In the genomic region with DNA sequence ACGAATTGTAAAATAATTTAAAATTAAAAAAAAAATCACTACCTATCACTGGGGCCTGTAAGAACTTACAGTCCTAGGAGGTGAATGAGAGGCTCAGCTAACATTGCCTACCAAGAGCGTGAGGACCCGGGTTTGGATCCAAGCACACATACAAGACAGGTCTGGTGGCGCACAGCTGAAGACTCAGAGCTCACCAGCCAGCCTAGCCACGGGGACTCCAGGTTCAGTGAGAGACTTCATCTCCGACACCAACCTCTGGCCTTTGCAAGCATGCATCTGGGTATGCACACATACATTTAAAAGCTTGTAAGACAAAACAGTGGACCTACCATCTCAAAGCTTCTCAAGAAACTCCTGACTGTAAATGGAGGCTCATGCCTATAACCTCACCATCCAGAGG, we compare ENCODE assay signal across 30 mouse cellular contexts. TPM values are rescaled to one million over a fixed set of nuclear protein-coding genes. Genes with fewer than 3 reads are reported as not detected.
DNase-seq lines count a peak whose midpoint lies in the region; ATAC-seq and TF ChIP-seq lines count a peak whose summit lies in the region.
"Had no signal": no experiment of that assay in that cellular context is flagged by ENCODE, and none has a peak within 500 bp of the region (broad histone marks: within the 10 kb centered on the region; RNA-seq: fewer than 3 reads in every experiment).

No protein-coding gene starts in this region.

- peaks cover 17% of the 10 kb centered on the region for H3K4me1 ChIP-seq in embryonic facial prominence, embryonic 14.5 days (ENCODE audit: control insufficient read depth, insufficient read depth, low read length)
- peaks cover 19% of the 10 kb centered on the region for H3K4me1 ChIP-seq in embryonic facial prominence, embryonic 10.5 days
- peaks cover 10% of the 10 kb centered on the region for H3K4me1 ChIP-seq in heart, embryonic 10.5 days
- H3K4me1 ChIP-seq in heart, embryonic 11.5 days (ENCODE audit: control insufficient read depth, insufficient read depth, low read length) = peaks cover 2% of the 10 kb centered on the region; the same call in 1 of the 2 replicates
- peaks cover 41% of the 10 kb centered on the region for H3K4me1 ChIP-seq in liver, embryonic 12.5 days
- H3K4me1 ChIP-seq in liver, embryonic 14.5 days (replicated peaks; ENCODE audit: control insufficient read depth in 2 of 2, insufficient read depth in 2 of 2, low read length in 1 of 2) = peaks cover 13 to 17% of the 10 kb centered on the region in 2 experiments
- H3K4me1 ChIP-seq in liver, postnatal 0 days (ENCODE audit: insufficient read depth) = peaks cover 16% of the 10 kb centered on the region

- WGBS in embryonic facial prominence, embryonic 14.5 days = 96% methylated on average over 6 of the region's 6 CpGs
- WGBS in embryonic facial prominence, embryonic 10.5 days = 94% methylated on average over 6 of the region's 6 CpGs
- 92% methylated on average over 6 of the region's 6 CpGs for WGBS in heart, embryonic 10.5 days
- 89% methylated on average over 6 of the region's 6 CpGs for whole genome bisulfite sequencing in heart, embryonic 11.5 days (ENCODE audit: insufficient replicate concordance)
- 86% methylated on average over 6 of the region's 6 CpGs for WGBS in liver, embryonic 12.5 days (ENCODE audit: insufficient replicate concordance)
- 77% methylated on average over 6 of the region's 6 CpGs for WGBS in liver, embryonic 14.5 days (ENCODE audit: insufficient replicate concordance)
- 80% methylated on average over 6 of the region's 6 CpGs for WGBS in liver, postnatal 0 days (ENCODE audit: insufficient replicate concordance)

- TF ChIP-seq CTCF in liver, embryonic 14.5 days (IDR thresholded peaks at IDR 0.05; ENCODE audit: low read depth) = no peak
- no peak for TF ChIP-seq CTCF in liver, postnatal 0 days (IDR thresholded peaks at IDR 0.05; ENCODE audit: low read depth)

- H3K27me3 ChIP-seq in embryonic facial prominence, embryonic 14.5 days (replicated peaks; ENCODE audit: control insufficient read depth, insufficient read depth, low read length) = no peaks in the 10 kb centered on the region
- no peaks in the 10 kb centered on the region for H3K27me3 ChIP-seq in embryonic facial prominence, embryonic 10.5 days (replicated peaks; ENCODE audit: low read depth, poor library complexity, severe bottlenecking)
- H3K27me3 ChIP-seq in heart, embryonic 10.5 days (ENCODE audit: insufficient read depth, poor library complexity, severe bottlenecking) = no peaks in the 10 kb centered on the region
- H3K27me3 ChIP-seq in heart, embryonic 11.5 days (ENCODE audit: control insufficient read depth, insufficient read depth, low read length) = no peaks in the 10 kb centered on the region
- H3K27me3 ChIP-seq in liver, embryonic 12.5 days (replicated peaks) = no peaks in the 10 kb centered on the region
- no peaks in the 10 kb centered on the region for H3K27me3 ChIP-seq in liver, embryonic 14.5 days (ENCODE audit: control insufficient read depth, insufficient read depth, low read length)
- no peaks in the 10 kb centered on the region for H3K27me3 ChIP-seq in liver, postnatal 0 days (ENCODE audit: insufficient read depth, low read length)
- H3K27me3 ChIP-seq: CH12.LX; embryonic facial prominence, embryonic 12.5 days; embryonic facial prominence, embryonic 15.5 days; forebrain, embryonic 12.5 days; Patski had no signal

- DNase-seq in embryonic facial prominence, embryonic 14.5 days (ENCODE audit: low spot score) = no peak
- DNase-seq in embryonic facial prominence, embryonic 10.5 days (ENCODE audit: low spot score) = no peak
- DNase-seq in heart, embryonic 10.5 days (ENCODE audit: low spot score) = peak; percentile 66
- no peak for DNase-seq in liver
- no peak for DNase-seq in liver, embryonic 14.5 days (ENCODE audit: low read depth in 3 of 3, low spot score in 3 of 3)
- no peak for DNase-seq in liver, postnatal 0 days
- DNase-seq: adrenal gland, adult 8-10 months; adrenal gland, postnatal 14 days; adrenal gland, postnatal 36 days; B cell, adult 2 months; cerebellum, adult 11-12 months; cerebellum, adult 2 months; cerebellum, adult 9-10 months; cerebellum, postnatal 10 days; cerebellum, postnatal 25 days; embryo, embryonic 11 days had no signal

- ATAC-seq in embryonic facial prominence, embryonic 14.5 days (ENCODE audit: low read depth) = no peak
- ATAC-seq in heart, embryonic 11.5 days (replicated peaks; ENCODE audit: insufficient number of reproducible peaks, low FRiP score, low TSS enrichment) = no peak
- no peak for ATAC-seq in liver, embryonic 12.5 days
- ATAC-seq in liver, embryonic 14.5 days (ENCODE audit: insufficient read depth) = no peak
- ATAC-seq in liver, postnatal 0 days = no peak
- ATAC-seq: activated CD4-positive, CD25-positive, alpha-beta regulatory T cell, adult 4 months; CD4-positive, CD25-positive, alpha-beta regulatory T cell, adult 4 months; forebrain, embryonic 14.5 days; forebrain, embryonic 16.5 days; Patski had no signal

- no peaks in the 10 kb centered on the region for H3K9me3 ChIP-seq in embryonic facial prominence, embryonic 14.5 days (ENCODE audit: control insufficient read depth, low read length)
- H3K9me3 ChIP-seq in embryonic facial prominence, embryonic 10.5 days = no peaks in the 10 kb centered on the region
- H3K9me3 ChIP-seq in heart, embryonic 10.5 days = no peaks in the 10 kb centered on the region
- H3K9me3 ChIP-seq in heart, embryonic 11.5 days (replicated peaks; ENCODE audit: control insufficient read depth, low read length) = no peaks in the 10 kb centered on the region
- no peaks in the 10 kb centered on the region for H3K9me3 ChIP-seq in liver, embryonic 12.5 days (replicated peaks)
- H3K9me3 ChIP-seq in liver, embryonic 14.5 days (ENCODE audit: control insufficient read depth, low read length) = no peaks in the 10 kb centered on the region
- no peaks in the 10 kb centered on the region for H3K9me3 ChIP-seq in liver, postnatal 0 days (ENCODE audit: low read length)
- H3K9me3 ChIP-seq: embryonic facial prominence, embryonic 12.5 days; embryonic facial prominence, embryonic 15.5 days; forebrain, embryonic 10.5 days; forebrain, embryonic 12.5 days; G1E had no signal

- peaks cover 11% of the 10 kb centered on the region; the same call in 1 of the 2 replicates for H3K36me3 ChIP-seq in embryonic facial prominence, embryonic 14.5 days (ENCODE audit: control insufficient read depth, insufficient read depth, low read length)
- peaks cover 20% of the 10 kb centered on the region for H3K36me3 ChIP-seq in embryonic facial prominence, embryonic 10.5 days (replicated peaks)
- peaks cover 19% of the 10 kb centered on the region for H3K36me3 ChIP-seq in heart, embryonic 10.5 days
- peaks cover 2% of the 10 kb centered on the region; the same call in 1 of the 2 replicates for H3K36me3 ChIP-seq in heart, embryonic 11.5 days (ENCODE audit: control insufficient read depth, insufficient read depth, low read length)
- H3K36me3 ChIP-seq in liver, embryonic 12.5 days = peaks cover 18% of the 10 kb centered on the region; the same call in 1 of the 2 replicates
- 0 out of 2 replicates have a peak, but pooled peaks cover 2% of the 10 kb centered on the region for H3K36me3 ChIP-seq in liver, embryonic 14.5 days (replicated peaks; ENCODE audit: control insufficient read depth, insufficient read depth, low read depth)
- H3K36me3 ChIP-seq in liver, postnatal 0 days (replicated peaks; ENCODE audit: insufficient read depth, low read length) = 0 out of 2 replicates have a peak, but pooled peaks cover 5% of the 10 kb centered on the region
- H3K36me3 ChIP-seq: embryonic facial prominence, embryonic 12.5 days; embryonic facial prominence, embryonic 15.5 days; forebrain, embryonic 12.5 days had no signal

- H3K27ac ChIP-seq in embryonic facial prominence, embryonic 14.5 days (replicated peaks; ENCODE audit: low read depth, low read length) = no peak overlapping the region
- no peak overlapping the region for H3K27ac ChIP-seq in embryonic facial prominence, embryonic 10.5 days (replicated peaks)
- H3K27ac ChIP-seq in heart, embryonic 10.5 days = no peak overlapping the region
- H3K27ac ChIP-seq in heart, embryonic 11.5 days (ENCODE audit: low read depth, low read length) = no peak overlapping the region
- peak overlapping the region; percentile 21; the same call in 1 of the 2 replicates for H3K27ac ChIP-seq in liver, embryonic 12.5 days
- H3K27ac ChIP-seq in liver, embryonic 14.5 days = no peak overlapping the region
- no peak overlapping the region for H3K27ac ChIP-seq in liver, postnatal 0 days (ENCODE audit: low read depth)
- H3K27ac ChIP-seq: embryonic facial prominence, embryonic 12.5 days; embryonic facial prominence, embryonic 15.5 days; forebrain, embryonic 10.5 days; forebrain, embryonic 12.5 days had no signal

- 0 out of 2 replicates have a peak overlapping the region, but pooled peaks have one; percentile 8 for H3K9ac ChIP-seq in embryonic facial prominence, embryonic 14.5 days (ENCODE audit: low read depth, low read length)
- H3K9ac ChIP-seq in heart, embryonic 11.5 days (ENCODE audit: low read depth, low read length) = no peak overlapping the region
- H3K9ac ChIP-seq in liver, embryonic 12.5 days = no peak overlapping the region
- no peak overlapping the region for H3K9ac ChIP-seq in liver, embryonic 14.5 days (replicated peaks)
- H3K9ac ChIP-seq in liver, postnatal 0 days (replicated peaks) = no peak overlapping the region
- H3K9ac ChIP-seq: embryonic facial prominence, embryonic 12.5 days; embryonic facial prominence, embryonic 15.5 days; forebrain, embryonic 12.5 days had no signal

- H3K4me2 ChIP-seq in embryonic facial prominence, embryonic 14.5 days (ENCODE audit: low read depth, low read length) = no peak overlapping the region
- no peak overlapping the region for H3K4me2 ChIP-seq in heart, embryonic 11.5 days
- H3K4me2 ChIP-seq in liver, embryonic 12.5 days = peak overlapping the region; percentile 74; the same call in 1 of the 2 replicates
- peak overlapping the region; percentile 84; the same call in 1 of the 2 replicates for H3K4me2 ChIP-seq in liver, embryonic 14.5 days (ENCODE audit: low read depth)
- no peak overlapping the region for H3K4me2 ChIP-seq in liver, postnatal 0 days (ENCODE audit: low read depth, low read length)
- H3K4me2 ChIP-seq: embryonic facial prominence, embryonic 12.5 days; embryonic facial prominence, embryonic 15.5 days; forebrain, embryonic 12.5 days had no signal

- no peak overlapping the region for H3K4me3 ChIP-seq in embryonic facial prominence, embryonic 14.5 days (ENCODE audit: low read depth, low read length)
- no peak overlapping the region for H3K4me3 ChIP-seq in embryonic facial prominence, embryonic 10.5 days
- H3K4me3 ChIP-seq in heart, embryonic 10.5 days = no peak overlapping the region
- H3K4me3 ChIP-seq in heart, embryonic 11.5 days (ENCODE audit: low read depth, low read length) = no peak overlapping the region
- no peak overlapping the region for H3K4me3 ChIP-seq in liver, embryonic 12.5 days
- H3K4me3 ChIP-seq in liver, embryonic 14.5 days (ENCODE audit: insufficient read depth in 1 of 2, low read depth in 2 of 2, low read length in 2 of 2) = no peak overlapping the region
- no peak overlapping the region for H3K4me3 ChIP-seq in liver, postnatal 0 days (ENCODE audit: low read depth, low read length)
- H3K4me3 ChIP-seq: embryonic facial prominence, embryonic 12.5 days; embryonic facial prominence, embryonic 15.5 days; erythroblast, embryonic 14.5 days; forebrain, embryonic 10.5 days; forebrain, embryonic 12.5 days had no signal

- no peak for TF ChIP-seq EP300 in liver, embryonic 14.5 days (IDR thresholded peaks at IDR 0.05; ENCODE audit: low read depth)
- no peak for TF ChIP-seq EP300 in liver, postnatal 0 days (IDR thresholded peaks at IDR 0.05; ENCODE audit: low read depth)

RNA-seq across cellular contexts. Expression of a gene that starts 3.4 kb away (rescaled TPM):
- 35.3 and 35.7 TPM in 2 replicates for polyA plus RNA-seq in embryonic facial prominence, embryonic 14.5 days (2014; fragmentation: Nextera tagmentation; extraction: Ambion mirVana)
- 22.4 and 23.1 TPM in 2 replicates for polyA plus RNA-seq in embryonic facial prominence, embryonic 10.5 days (2016; fragmentation: Nextera tagmentation; extraction: Ambion mirVana)
- 29.4 and 30.8 TPM in 2 replicates for polyA plus RNA-seq in heart, embryonic 10.5 days (2016; fragmentation: Nextera tagmentation; extraction: Ambion mirVana)
- 27.8 and 29.2 TPM in 2 replicates for polyA plus RNA-seq in heart, embryonic 11.5 days (2014; fragmentation: Nextera tagmentation; extraction: Ambion mirVana)
- polyA plus RNA-seq in liver, embryonic 12.5 days (2016; fragmentation: Nextera tagmentation; extraction: Ambion mirVana) = 21.1 and 24.3 TPM in 2 replicates
- polyA plus RNA-seq in liver, embryonic 14.5 days (2012; rRNA removed) = 5.9 and 11.6 TPM in 2 replicates
- polyA plus RNA-seq in liver, embryonic 14.5 days (2014; fragmentation: Nextera tagmentation; extraction: Ambion mirVana) = 16.5 and 18.9 TPM in 2 replicates
- 18.1 and 19.3 TPM in 2 replicates for polyA plus RNA-seq in liver, postnatal 0 days (2015; fragmentation: Nextera tagmentation; extraction: Ambion mirVana)

RNA-seq across cellular contexts. Expression of a gene that starts 52.9 kb away (rescaled TPM):
- polyA plus RNA-seq in embryonic facial prominence, embryonic 14.5 days (2014; fragmentation: Nextera tagmentation; extraction: Ambion mirVana) = 0.18 and 0.60 TPM in 2 replicates
- polyA plus RNA-seq in embryonic facial prominence, embryonic 10.5 days (2016; fragmentation: Nextera tagmentation; extraction: Ambion mirVana) = 0.34 TPM in 1 of 2 replicates, not detected in the other
- 0.21 and 0.26 TPM in 2 replicates for polyA plus RNA-seq in heart, embryonic 10.5 days (2016; fragmentation: Nextera tagmentation; extraction: Ambion mirVana)
- polyA plus RNA-seq in heart, embryonic 11.5 days (2014; fragmentation: Nextera tagmentation; extraction: Ambion mirVana) = not detected in 2 replicates
- polyA plus RNA-seq in liver, embryonic 12.5 days (2016; fragmentation: Nextera tagmentation; extraction: Ambion mirVana) = 0.07 and 0.10 TPM in 2 replicates
- not detected in 2 replicates for polyA plus RNA-seq in liver, embryonic 14.5 days (2012; rRNA removed)
- polyA plus RNA-seq in liver, embryonic 14.5 days (2014; fragmentation: Nextera tagmentation; extraction: Ambion mirVana) = not detected in 2 replicates
- 0.06 and 0.09 TPM in 2 replicates for polyA plus RNA-seq in liver, postnatal 0 days (2015; fragmentation: Nextera tagmentation; extraction: Ambion mirVana)
- polyA plus RNA-seq: erythroblast, embryonic 14.5 days; forebrain, embryonic 10.5 days; forebrain, embryonic 12.5 days; forebrain, embryonic 14.5 days; forebrain, embryonic 16.5 days; G1E had no signal

Comparison
In these comparisons a context has a peak if more than half of its experiments do, and no peak if none do; other contexts are left out.
1. H3K4me2 ChIP-seq: peak in liver, embryonic 12.5 days (single experiment) and liver, embryonic 14.5 days (single experiment); none in embryonic facial prominence, embryonic 14.5 days (single experiment), heart, embryonic 11.5 days (single experiment) and liver, postnatal 0 days (single experiment).